Mouse (Mus musculus) bone marrow macrophage, adult 2 months (primary cell): ENCODE data around the gene Smap1.

Experiments
- CTCF ChIP-seq: IDR thresholded peaks from 2 replicates; pipeline ENCODE4 v1.5.1; 2012; ENCODE audit warnings: low read depth, mild to moderate bottlenecking, low read length, moderate library complexity
- POLR2A ChIP-seq: IDR thresholded peaks from 2 replicates; pipeline ENCODE4 v1.6.1; 2012; ENCODE audit warnings: mild to moderate bottlenecking, low read depth, low read length, borderline replicate concordance

DNA sequence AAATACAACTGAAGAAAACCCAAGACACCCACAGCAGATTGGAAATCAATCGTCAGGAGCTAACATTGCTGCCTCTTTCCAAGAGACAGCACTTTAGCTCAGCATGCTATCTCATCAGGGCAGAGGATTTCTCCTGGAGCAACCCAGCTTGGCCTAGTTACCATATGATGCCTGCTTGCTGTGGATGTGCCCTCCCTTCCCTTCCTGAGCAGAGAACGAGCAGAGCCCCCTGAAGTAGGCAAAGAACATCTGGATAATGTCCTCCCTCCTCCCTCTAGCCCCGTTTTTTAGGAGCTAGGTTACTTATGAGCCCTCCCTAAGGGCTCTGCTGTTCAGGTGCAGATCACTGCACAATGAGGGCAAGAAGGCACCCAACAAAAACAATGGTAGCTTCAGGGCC, 79.5 kb downstream of the Smap1 start:
- TF ChIP-seq POLR2A (no peak), CTCF (no peak)
